Mouse (Mus musculus) bone marrow macrophage, adult 2 months (primary cell): ENCODE data around the gene Arhgap21.

ENCODE experiments used
- CTCF ChIP-seq: IDR thresholded peaks from 2 replicates; pipeline ENCODE4 v1.5.1; 2012; ENCODE audit warnings: low read depth, mild to moderate bottlenecking, low read length, moderate library complexity
- POLR2A ChIP-seq: IDR thresholded peaks from 2 replicates; pipeline ENCODE4 v1.6.1; 2012; ENCODE audit warnings: mild to moderate bottlenecking, low read depth, low read length, borderline replicate concordance

DNA sequence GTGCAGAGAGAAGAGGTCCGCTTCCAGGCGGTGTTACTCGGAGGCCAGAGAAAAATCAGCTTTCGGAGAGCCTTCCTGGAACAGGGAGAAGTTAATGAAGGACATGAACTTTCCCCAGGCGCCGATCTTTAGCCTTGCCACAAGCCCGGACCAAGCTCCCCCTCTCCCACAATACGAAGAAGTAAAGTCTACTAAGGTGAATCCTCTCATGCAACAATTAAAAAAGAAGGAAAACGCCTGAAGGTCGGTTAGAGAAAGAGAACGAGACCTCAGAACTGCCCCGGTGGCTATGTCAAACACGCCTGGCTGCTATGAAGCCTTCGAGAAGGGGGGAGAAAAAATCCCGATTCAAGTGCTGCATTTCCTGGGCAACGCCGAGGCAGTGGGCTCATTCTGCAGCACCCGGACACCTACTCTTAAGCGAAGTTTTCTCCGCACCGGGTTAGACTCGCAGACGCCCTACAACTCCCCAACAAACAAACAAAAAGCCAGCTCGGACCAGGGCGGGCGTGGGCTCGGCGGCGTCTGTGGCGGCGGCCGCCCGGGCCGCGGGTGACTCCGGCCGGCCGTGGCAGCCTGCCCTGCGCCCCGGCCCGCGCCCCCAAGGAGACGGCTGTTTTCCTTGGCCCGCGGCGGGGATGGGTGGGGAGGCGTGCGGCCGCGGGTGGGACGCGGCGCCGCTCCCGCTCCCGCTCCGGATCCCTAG lies 882 bp downstream of the Arhgap21 start:
- TF ChIP-seq CTCF (0 out of 2 replicates have a peak, but pooled peaks have one; percentile 6), POLR2A (no peak)
